Mouse (Mus musculus) gastrocnemius, postnatal 4 days (tissue): ENCODE results near the gene Sfmbt2. TPM values are rescaled to one million over a fixed set of nuclear protein-coding genes. Genes with fewer than 3 reads are reported as not detected.

ENCODE experiments used
- DNase-seq, 2 experiments: peaks; one replicate each; pipeline ENCODE4 v3.0.0; 2021 to 2022; ENCODE audit warnings: low spot score in 2 of 2, mixed read lengths in 2 of 2
- microRNA-seq: library from miRNA; unstranded; fragments of <30 nt; microRNA quantifications from one replicate; pipeline ENCODE4 v1.2.0, GENCODE M21; 2021
- total RNA-seq, 2 experiments: library from RNA; stranded (reverse); gene quantifications; 2 replicates each; pipeline ENCODE4 v1.2.3; 2021

The Sfmbt2 gene
- total RNA-seq, 2 experiments from 2014 or later, result 1.1 to 1.2 TPM

DNA sequence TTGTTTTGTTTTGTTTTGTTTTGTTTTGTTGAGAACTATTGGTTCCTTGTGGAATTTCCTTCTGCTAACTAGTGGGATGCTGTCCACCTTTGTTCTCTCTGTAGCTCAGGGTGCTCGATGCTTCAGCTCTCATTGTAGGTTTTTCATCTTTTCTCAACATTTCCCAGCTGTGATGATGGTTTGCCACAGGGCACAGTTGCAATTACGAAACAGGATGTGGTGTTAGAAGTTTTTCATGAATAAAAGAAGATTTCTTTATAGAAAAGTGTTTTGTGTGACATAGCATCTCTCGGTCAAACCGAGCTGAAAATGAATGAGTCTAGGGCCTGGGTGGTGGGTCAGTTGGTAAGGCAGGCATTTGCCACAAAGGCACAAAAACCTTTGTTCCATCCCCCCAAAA lies 171.5 kb downstream of the Sfmbt2 start:
- DNase-seq, result no peak

DNA sequence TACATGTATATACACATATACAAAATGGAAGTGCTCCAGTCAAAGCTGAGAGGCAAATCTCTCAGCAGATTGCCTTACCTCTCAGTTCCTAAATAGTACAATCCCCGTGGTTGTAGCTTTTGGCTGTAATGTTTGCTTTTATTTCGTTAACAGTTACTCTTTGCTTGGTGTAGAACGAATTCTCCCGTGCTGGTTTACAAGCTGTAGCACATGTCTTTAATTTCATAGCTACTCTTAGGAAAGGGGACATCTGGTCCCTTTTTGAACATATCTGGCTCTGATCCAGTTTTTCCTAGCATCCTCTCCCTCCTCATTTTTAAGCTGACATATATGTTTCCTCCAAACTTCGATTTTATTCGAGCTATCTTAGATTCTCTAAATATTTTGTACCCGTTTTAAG lies 172.1 kb downstream of the Sfmbt2 start:
- DNase-seq, result no peak

DNA sequence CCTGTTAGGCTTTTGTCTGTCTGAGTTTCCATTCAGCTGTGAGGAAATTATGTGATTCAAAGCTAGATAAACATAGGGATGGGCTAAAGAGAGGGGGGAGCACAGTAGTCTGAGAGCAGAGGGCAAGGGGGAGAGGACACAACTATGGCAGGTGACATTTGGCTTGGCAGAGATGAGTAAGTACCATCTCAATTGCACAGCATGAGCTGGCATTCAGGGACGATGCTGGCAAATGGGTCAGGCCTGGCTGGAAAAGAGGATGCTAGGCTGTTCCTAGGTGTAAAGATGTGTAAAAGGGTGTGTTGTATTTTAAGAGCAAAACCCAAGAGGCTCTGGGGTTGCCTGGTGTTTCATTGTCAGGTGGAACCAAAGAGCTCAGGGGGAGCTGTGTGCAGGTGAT lies 188.5 kb downstream of the Sfmbt2 start:
- DNase-seq, result no peak

DNA sequence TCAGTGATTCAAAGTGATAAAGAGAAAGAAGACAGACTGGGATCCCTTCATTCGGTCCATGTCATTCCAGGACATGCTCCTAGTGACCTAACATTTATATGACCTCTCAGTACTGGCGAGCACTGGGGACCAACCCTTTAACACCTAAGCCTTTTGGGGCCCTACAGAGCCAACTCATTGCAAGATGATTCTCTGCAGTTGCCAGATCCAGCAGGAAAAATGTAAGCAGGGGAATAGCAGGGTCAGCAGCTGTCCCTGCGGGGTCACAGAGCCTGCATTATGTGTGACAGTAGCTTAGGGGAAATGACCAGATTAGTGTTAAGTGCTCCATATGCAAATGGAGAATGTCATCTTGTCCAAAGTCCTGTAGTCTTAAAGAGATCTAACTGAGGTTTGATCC lies 195.2 kb downstream of the Sfmbt2 start:
- no peak for DNase-seq

DNA sequence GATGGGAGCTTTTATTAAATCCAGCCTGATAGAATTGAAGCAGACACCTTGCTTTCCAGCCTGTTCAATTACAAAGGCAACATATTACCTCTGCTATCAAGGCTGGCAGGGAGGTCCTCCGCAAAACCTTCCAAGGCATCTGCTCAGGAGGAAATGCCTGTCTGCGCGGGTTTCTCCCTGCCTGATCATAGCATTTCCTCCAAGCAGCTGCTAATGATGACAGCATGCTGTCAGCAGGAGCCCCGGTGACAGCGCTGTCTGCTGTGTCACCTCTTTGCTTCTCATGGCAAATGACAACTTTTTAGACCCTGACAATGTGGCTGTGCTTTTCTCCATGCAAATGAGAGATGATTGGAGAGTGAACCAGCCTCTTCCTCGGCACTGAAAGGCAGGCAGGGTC lies 199.1 kb downstream of the Sfmbt2 start:
- DNase-seq, result no peak

DNA sequence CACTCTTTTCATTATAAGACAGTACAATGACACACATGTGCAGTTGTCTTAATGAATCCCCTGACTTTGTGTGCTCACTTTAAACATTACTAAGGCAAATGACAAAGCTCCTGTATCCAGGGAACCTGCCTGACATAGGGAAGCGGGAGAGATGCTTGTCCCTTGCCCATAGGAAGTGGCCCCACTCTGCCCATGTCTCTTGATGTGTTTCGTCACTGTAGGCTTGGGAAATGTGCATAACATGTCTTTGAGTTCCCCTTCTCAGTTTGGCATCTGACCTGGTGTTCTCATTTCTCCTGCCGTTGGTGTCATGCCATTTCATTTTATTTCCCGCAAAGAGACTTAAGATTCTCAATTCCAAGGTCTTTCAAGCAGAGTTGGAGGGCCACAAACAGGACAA lies 202.0 kb downstream of the Sfmbt2 start:
- no peak for DNase-seq

DNA sequence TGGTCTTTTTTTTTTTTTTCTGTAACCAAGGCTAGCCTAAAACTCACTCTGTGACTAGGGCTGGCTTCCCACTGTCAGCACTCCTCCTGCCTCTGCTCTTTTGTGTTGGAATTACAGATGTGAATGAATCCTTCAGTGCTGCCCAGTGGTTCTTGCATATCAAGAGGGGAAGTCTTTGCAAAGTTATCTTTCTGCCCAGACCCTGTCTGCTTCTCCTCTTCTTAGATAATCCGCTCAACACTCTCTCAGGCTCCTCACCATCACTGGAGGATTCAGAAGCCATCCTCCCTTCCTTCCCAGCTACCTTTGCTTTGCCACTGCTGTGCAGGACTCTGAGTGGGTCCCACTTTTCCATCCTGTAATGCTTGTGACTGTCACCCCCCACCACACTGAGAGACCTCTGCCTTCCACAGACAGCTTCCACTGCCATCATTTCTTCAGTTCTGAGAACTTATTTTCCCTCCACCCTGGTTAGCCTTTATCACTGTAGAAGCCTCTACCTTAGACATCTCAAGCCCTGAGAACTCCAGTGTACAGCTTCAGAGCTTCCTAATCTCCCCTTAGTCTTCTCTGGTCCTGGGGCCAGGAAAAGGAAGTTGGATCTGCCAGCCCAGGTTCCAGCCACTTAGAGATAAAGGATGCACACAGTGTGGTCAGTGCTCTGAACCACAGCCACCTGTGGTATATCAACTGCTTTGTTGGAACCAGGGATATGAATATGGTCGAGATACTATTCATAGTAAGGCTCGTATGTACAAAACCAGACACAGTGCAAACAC lies 205.8 kb downstream of the Sfmbt2 start:
- no peak for DNase-seq

DNA sequence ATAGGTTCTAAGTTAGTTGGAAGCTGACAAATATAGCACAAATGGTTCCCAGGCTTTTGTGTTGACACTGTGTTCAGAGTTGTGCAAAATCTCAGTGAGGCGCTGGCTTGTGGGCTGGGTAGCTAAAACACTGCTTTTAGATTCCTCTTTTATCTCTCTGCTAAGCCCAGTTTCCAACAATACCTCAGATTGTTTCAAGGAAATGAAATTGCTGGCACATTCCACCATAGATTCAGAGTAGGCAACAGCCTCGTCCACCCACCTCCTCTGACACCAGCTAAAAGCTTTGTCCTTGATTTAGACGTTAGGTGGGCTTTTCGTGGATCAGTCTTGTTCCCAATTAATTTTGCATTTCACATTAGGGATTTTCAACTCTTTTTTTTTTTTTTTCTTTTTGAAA lies 212.4 kb downstream of the Sfmbt2 start:
- no peak for DNase-seq

DNA sequence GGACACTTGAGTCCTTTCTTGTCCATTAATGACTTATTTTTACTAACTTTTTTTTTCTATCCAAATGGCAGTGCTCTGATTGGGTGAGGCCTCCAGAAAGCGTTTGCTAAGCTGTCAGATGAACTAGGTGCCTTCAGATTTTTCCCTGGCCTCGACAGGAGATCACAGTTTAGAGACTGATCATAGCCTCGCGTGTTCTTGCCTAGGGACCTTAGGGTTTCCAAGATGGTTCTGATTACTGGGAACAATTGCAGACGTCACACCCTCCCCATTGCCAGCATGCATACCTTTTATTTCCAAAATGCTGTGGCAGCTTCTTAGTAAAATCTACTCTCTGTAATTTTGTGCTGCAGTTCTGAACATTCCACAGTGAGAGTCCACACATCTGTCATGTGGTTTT lies 212.8 kb downstream of the Sfmbt2 start:
- DNase-seq, result no peak

DNA sequence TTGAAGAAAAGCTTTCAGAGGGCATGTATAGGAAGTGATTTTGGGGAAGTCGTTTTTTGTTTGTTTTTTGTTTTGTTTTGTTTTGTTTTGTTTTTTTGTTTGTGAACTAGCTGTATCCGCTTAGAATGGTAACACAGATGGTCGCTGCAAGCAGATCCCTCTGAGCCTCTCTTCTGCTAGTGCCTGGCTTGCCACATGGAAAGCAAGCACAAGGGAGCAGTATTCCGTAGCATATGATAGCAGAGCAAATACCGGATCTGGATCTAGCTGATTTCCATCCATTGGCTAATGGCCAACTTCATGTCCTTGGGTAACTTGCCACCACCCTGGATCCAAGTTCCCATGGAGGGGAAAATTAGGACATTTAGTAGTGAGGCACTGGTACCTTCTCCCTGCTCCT lies 221.0 kb downstream of the Sfmbt2 start:
- DNase-seq, result no peak

DNA sequence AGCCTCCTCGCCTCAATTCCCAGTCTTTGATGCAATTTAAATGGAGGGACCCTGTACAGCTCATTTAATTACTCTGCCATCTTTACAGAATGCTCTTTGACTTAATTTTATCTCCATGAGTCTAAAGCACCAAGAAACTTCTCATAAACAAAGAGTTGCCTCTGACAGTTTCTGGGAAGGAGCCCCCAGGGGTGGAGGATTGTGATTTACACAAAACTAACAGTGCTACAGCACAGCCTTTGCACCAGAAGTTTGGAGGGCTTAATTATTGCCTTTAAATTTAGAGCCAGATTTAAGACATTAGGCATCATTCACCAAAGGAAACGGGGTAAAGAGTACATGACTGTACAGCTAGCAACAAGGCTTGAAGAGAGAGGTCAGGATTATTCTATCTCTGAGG lies 245.2 kb downstream of the Sfmbt2 start:
- no peak for DNase-seq

Small RNA genes within 50 kb of the gene (microRNA-seq; reads per million reads assigned to microRNA genes)
- gene Gm22051, result not detected
- not detected for gene Gm22072
- not detected for gene Gm22091
- gene Gm22166, result not detected
- gene Gm22239, result not detected
- gene Gm22626, result not detected
- not detected for gene Gm22635
- not detected for gene Gm22677
- not detected for gene Gm22678
- not detected for gene Gm22775
- not detected for gene Gm22925
- not detected for gene Gm23108
- gene Gm23288, result not detected
- gene Gm23542, result not detected
- gene Gm23569, result not detected
- gene Gm23571, result not detected
- gene Gm23578, result not detected
- gene Gm23651, result not detected
- gene Gm23988, result not detected
- gene Gm24028, result not detected
- not detected for gene Gm24167
- gene Gm24315, result not detected
- not detected for gene Gm24342
- not detected for gene Gm24488
- gene Gm24640, result not detected
- not detected for gene Gm24673
- gene Gm24761, result not detected
- not detected for gene Gm24806
- not detected for gene Gm25022
- gene Gm25158, result not detected
- gene Gm25263, result not detected
- gene Gm25285, result not detected
- not detected for gene Gm25316
- gene Gm25451, result not detected
- not detected for gene Gm25673
- gene Gm25680, result not detected
- gene Gm25701, result not detected
- gene Gm25753, result not detected
- not detected for gene Gm25943
- not detected for gene Gm26060
- gene Gm26073, result not detected
- not detected for gene Gm26092
- gene Gm26156, result not detected
- gene Gm26229, result not detected
- gene Gm26398, result not detected
- gene Gm26426, result not detected
- gene Gm26431, result not detected
- not detected for gene Gm26491
- not detected for gene Mir297a-2
- gene Mir297a-3, result not detected
- not detected for gene Mir297a-4
- not detected for gene Mir297b
- gene Mir297c, result not detected
- not detected for gene Mir466
- not detected for gene Mir466b-1
- gene Mir466b-2, result not detected
- gene Mir466b-3, result not detected
- not detected for gene Mir466b-4
- gene Mir466b-5, result not detected
- gene Mir466b-6, result not detected
- gene Mir466b-7, result not detected
- gene Mir466b-8, result not detected
- gene Mir466c-1, result not detected
- gene Mir466c-2, result not detected
- gene Mir466d, result not detected
- not detected for gene Mir466e
- gene Mir466f-1, result not detected
- not detected for gene Mir466f-2
- gene Mir466f-3, result not detected
- not detected for gene Mir466g
- gene Mir466h, result not detected
- gene Mir466l, result not detected
- gene Mir466m, result not detected
- gene Mir466n, result 2.5 reads per million, percentile 5 among the genes with 10 or more reads in this experiment
- gene Mir466o, result not detected
- not detected for gene Mir466p
- gene Mir467a-1, result not detected
- gene Mir467a-10, result not detected
- not detected for gene Mir467a-2
- not detected for gene Mir467a-3
- not detected for gene Mir467a-4
- gene Mir467a-5, result not detected
- not detected for gene Mir467a-6
- not detected for gene Mir467a-7
- not detected for gene Mir467a-8
- gene Mir467a-9, result not detected
- gene Mir467b, result not detected
- 65.8 reads per million, percentile 45 among the genes with 10 or more reads in this experiment for gene Mir467c
- 432 reads per million, percentile 65 among the genes with 10 or more reads in this experiment for gene Mir467d
- 461 reads per million, percentile 66 among the genes with 10 or more reads in this experiment for gene Mir467e
- not detected for gene Mir669a-1
- gene Mir669a-10, result not detected
- gene Mir669a-11, result not detected
- gene Mir669a-12, result not detected
- not detected for gene Mir669a-2
- not detected for gene Mir669a-3
- gene Mir669a-4, result not detected
- not detected for gene Mir669a-5
- gene Mir669a-6, result not detected
- not detected for gene Mir669a-7
- not detected for gene Mir669a-8
- not detected for gene Mir669a-9
- gene Mir669b, result not detected
- gene Mir669c, result 68.6 reads per million, percentile 46 among the genes with 10 or more reads in this experiment
- gene Mir669d, result not detected
- gene Mir669d-2, result not detected
- 13.8 reads per million, percentile 31 among the genes with 10 or more reads in this experiment for gene Mir669e
- not detected for gene Mir669f
- gene Mir669g, result not detected
- gene Mir669h, result 1.9 reads per million
- not detected for gene Mir669i
- not detected for gene Mir669j
- not detected for gene Mir669k
- 64.3 reads per million, percentile 45 among the genes with 10 or more reads in this experiment for gene Mir669l
- gene Mir669m-1, result not detected
- gene Mir669m-2, result not detected
- 97.1 reads per million, percentile 51 among the genes with 10 or more reads in this experiment for gene Mir669o
- not detected for gene Mir669p-1
- gene Mir669p-2, result not detected

Other genes starting within 250 kb of the Sfmbt2 start
- 1 to 10 TPM in 1 of 2 experiments, under 1 TPM in 1; 0.66 to 4.1 TPM for gene Itih2, start 239.1 kb upstream of the Sfmbt2 start, total RNA-seq
- gene Itih5, start 216.9 kb upstream of the Sfmbt2 start, total RNA-seq, result 100 to 1,000 TPM; 106 to 122 TPM